Mouse (Mus musculus): Measurements from ENCODE around the gene Atp6v1g3.

DNA sequence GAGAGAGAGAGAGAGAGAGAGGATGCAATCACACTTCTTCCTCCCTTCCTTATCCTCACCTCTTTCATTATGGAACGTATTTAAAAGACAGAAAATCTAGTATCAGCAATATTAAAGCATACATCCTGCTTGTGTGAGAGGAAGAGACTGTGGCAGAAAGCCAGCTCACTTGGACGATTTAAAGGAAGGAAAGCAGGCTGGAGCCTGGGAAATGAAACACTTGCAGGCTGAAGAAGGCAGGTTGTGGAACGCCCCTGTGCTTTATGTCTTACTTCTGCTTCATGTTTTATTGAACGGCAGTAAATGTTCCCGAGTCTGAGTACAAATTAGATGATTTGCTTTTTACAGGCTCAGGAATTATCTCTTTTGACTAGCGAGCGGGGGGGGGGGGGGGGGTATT is 29.1 kb upstream of the Atp6v1g3 start:
- TF ChIP-seq POLR2A (IDR thresholded peaks at IDR 0.05; ENCODE audit: low read depth, low read length) = no peak
- TF ChIP-seq CTCF (IDR thresholded peaks at IDR 0.05; ENCODE audit: borderline replicate concordance, insufficient read depth, low read length) = no peak
